Mouse (Mus musculus): ENCODE data around the gene B4galt7. TPM values are rescaled to one million over a fixed set of nuclear protein-coding genes. Genes with fewer than 3 reads are reported as not detected.
A peak's percentile ranks its signal among the peaks of the same experiment; 100 is the strongest.
"Not testable (repeated sequence)": the region's sequence is repeated elsewhere in the genome, so short reads cannot be mapped to it uniquely, and the experiment has no call there.

Gene B4galt7
- 10 to 100 TPM; 21.5 to 28.7 (median 24.8) TPM for total RNA-seq (2022)

DNA sequence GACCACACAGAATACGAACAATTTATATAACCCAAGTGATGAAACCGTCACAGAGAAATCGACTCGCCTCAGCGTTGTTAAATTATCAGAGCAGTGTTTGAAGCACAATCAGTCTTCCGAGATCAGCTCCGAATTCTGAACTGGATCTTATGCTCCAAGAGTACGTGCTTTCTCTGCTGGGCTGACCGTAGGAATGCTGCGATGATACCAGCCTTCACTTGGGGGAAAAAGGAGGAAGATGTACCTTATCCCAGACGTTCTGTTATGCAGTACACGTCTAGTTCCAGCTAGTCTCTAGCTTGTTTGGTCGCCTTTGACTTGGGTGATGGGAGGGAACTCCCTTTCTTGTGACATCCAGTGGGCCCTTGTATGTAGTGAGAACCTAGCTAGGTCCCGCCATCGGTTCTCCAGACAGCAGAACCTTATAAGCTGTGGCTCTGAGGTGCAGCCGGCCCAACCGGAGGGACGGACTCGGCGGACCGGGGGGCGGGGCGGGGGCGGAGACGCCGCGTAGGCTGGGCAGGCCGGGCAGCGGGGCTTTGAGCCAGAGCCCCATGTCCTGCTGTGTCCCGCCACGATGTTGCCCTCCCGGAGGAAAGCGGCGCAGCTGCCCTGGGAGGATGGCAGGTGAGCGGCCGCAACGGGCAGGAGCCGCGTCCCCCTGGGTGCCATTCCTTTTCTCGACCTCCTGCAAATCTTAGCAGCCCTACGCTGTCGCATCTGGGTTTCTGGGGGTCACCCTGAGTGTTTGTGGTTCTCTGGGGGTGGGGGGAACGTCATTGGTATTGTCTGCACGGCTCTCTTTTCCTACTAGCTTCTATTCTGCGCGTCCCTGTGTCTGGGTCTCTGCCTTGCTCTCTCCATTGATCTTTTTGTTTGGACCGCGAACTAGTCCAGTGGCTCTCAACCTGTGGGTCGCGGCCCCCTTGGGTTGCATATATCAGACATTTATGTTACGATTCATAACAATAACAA, at the start of gene B4galt7:
Gene B4galt7, plus strand, starts transcription at position 331 of the 975 bp plus-strand sequence.
- peak; percentile 67 to 81 for DNase-seq (ENCODE audit: low spot score in 2 of 2)

DNA sequence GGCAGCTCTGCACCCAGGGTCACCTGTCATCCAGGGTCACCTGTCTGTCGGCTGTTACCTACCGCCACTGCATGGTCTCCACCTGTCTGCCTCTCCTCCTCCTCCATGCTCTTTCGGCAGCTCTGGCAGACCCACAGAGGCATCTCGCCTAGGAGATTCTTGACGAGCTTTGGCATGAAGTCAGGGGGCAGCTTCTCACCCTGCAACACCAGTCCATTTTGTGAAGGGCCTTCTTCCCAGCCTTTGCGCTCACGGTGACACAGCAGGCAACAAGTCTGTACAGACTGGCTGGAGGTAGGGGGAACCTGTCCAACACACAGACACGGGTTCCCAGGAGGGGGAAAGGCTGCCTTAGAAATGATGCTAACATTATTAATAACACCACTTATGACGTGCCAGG, 43.8 kb upstream of the B4galt7 start:
- no peak for DNase-seq (ENCODE audit: low spot score in 2 of 2)

GRCm38 (mm10) chr13:55557499-55557898, 42.2 kb upstream of the B4galt7 start:
- DNase-seq (ENCODE audit: low spot score in 2 of 2) = no peak

GRCm38 (mm10) chr13:55563266-55563879, 36.3 kb upstream of the B4galt7 start:
- DNase-seq (ENCODE audit: low spot score in 2 of 2) = no peak

DNA sequence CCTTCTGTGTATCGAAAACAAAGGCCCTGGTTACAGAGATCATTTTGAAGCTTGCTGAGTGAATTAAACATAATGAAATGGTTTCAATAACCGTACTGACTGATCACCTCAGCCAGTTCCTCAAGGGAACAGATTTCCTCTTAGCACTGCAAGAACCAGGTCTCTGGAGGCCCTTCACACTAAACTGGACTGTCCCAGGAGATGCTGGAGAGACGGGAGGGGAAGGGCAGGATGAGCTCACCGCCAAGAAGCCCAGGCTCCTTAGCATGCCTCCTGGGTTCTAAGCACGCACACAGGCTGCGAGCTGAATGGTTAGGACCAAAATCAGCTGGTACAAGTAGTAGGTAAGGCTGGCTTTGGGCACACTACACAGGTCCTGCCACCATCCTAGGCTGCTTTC, 32.7 kb upstream of the B4galt7 start:
- no peak for DNase-seq (ENCODE audit: low spot score in 2 of 2)

DNA sequence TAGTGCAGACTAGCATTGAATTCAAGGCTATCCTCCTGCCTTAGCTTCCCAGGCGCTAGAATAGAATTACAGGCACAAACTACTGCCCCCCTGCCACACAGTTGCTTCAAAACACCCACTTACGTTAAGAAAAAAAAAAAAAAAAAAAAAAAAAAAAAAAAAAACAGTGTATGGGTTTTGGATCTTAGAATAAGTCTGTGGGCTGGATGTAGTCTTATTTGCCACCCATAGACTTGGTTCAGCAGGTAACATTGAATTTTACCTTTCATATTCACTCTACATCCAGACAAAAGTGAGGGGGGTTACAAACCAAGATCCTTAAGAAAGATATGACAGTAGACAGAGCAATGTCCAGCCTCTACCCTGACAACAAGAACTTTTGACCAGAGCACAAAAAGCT, 31.7 kb upstream of the B4galt7 start:
- no peak for DNase-seq (ENCODE audit: low spot score in 2 of 2)

DNA sequence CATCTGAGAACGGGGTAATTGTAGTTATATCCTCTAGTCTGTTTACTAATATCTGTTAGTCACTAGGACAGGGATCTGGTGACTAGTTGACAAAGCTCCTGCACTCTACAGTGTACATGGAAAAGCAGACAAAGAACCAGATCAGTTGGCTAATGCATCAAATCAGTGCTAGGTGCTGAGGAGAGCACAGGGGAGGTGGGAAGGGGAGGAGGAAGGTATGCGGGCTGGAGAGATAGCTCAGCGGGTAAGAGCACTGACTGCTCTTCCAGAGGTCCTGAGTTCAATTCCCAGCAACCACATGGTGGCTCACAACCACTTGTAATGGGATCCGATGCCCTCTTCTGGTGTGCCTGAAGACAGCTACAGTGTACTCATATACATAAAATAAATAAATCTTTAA, 31.2 kb upstream of the B4galt7 start:
- not testable (repeated sequence) for DNase-seq (ENCODE audit: low spot score in 2 of 2)

DNA sequence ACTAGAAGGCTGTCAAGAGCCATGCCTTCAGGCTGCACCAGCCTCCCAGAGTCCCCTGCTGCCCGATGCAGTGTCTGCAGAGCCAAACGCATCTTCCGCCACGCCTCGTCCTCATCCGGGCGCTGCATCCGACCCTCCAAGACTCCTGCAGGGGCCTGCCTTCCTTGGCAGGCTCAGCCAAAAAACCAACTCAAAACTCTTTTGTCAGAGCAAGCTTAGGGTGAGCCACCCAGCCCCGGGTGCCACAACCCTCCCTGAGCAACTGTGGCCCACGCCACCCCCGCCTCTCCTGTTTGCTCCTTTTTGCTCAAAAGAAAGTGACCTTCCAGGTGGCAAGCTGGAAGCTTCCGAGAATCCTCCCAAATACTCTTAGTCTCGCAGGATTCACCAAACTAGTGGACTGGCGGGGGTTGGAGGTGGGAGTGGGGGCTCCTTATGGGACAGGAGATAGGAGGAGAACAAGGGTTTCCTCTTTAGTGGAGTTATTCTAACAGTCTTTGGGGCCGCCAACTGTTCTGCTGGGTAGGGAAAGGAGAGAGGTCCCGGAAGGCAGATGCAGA, 29.9 kb upstream of the B4galt7 start:
- no peak for DNase-seq (ENCODE audit: low spot score in 2 of 2)

GRCm38 (mm10) chr13:55570286-55570973, 29.3 kb upstream of the B4galt7 start:
- DNase-seq (ENCODE audit: low spot score in 2 of 2) = peak; percentile 30

GRCm38 (mm10) chr13:55571027-55571751, 28.5 kb upstream of the B4galt7 start, which contains the start of gene Fam193b:
Fam193b (minus strand) TSS chr13:55571120.
- peak; percentile 87 to 94 for DNase-seq (ENCODE audit: low spot score in 2 of 2)

- DNase-seq (ENCODE audit: low spot score in 2 of 2) = no peak
These were observed 27.7 kb upstream of the B4galt7 start for GRCm38 (mm10) chr13:55571977-55572376.

DNA sequence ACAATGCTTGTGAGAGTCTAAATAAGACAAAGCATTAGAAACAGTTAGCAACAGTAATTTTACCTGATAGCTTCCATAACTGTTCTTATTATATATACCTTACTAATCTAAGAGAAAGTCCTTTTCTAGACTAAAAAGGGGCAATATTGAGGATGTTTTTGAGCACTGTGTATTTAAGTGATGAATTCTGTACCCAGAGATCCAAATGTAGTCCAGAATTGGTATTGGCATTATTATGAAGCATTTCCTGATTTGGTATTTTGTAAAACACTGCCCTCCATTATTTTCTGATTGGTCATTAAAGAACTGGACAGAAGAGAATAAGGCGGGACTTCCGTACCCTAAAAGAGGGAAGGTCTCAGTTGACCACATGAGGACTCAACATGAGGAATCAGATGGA, 26.3 kb upstream of the B4galt7 start, which contains the start of gene Tmed9:
Gene Tmed9, plus strand, starts transcription at position 301 of the 400 bp plus-strand sequence.
- no peak for DNase-seq (ENCODE audit: low spot score in 2 of 2)

DNA sequence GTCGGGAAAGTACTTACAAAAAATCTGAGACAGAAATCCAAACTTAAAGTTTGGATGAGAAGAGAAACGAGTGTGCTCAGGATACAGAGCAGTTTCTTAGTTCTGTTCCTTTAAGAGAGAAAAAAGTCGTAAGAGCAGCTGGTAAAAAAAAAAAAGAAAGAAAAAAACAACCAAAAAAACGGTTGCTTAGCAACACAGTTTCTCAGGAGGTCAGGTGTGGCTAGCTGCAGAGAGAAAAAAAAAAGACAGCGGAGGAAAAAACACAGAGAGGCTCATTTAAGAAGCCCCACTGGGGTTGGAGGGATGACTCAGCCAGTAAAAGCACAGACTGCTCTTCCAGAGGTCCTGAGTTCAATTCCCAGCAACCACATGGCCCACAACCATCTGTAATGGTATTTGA, 25.4 kb upstream of the B4galt7 start:
- no peak for DNase-seq (ENCODE audit: low spot score in 2 of 2)

DNA sequence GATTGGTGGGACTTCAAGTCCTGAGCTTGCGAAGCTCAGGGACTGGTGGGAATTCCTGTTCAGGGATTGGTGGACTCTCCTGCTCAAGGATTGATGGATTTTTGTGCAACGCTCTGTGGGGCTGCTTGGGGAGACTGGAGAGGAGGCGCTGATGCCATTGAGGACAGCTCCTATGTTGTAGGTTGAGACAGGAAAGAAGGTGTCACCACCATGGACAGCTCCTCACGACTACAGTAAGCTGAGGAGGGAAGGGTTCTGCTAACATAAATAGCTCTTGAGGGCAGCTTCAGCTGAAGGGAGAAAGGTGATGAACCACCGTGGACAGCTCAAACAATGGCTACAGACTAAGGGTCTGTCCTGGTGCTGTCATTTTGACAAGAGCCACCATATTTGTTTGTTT, 23.8 kb upstream of the B4galt7 start:
- no peak for DNase-seq (ENCODE audit: low spot score in 2 of 2)

GRCm38 (mm10) chr13:55576872-55577271, 22.8 kb upstream of the B4galt7 start:
- not testable (repeated sequence) for DNase-seq (ENCODE audit: low spot score in 2 of 2)

GRCm38 (mm10) chr13:55578086-55578485, 21.6 kb upstream of the B4galt7 start:
- no peak for DNase-seq (ENCODE audit: low spot score in 2 of 2)

GRCm38 (mm10) chr13:55591961-55592490, 7.7 kb upstream of the B4galt7 start:
- DNase-seq (ENCODE audit: low spot score in 2 of 2) = no peak

DNA sequence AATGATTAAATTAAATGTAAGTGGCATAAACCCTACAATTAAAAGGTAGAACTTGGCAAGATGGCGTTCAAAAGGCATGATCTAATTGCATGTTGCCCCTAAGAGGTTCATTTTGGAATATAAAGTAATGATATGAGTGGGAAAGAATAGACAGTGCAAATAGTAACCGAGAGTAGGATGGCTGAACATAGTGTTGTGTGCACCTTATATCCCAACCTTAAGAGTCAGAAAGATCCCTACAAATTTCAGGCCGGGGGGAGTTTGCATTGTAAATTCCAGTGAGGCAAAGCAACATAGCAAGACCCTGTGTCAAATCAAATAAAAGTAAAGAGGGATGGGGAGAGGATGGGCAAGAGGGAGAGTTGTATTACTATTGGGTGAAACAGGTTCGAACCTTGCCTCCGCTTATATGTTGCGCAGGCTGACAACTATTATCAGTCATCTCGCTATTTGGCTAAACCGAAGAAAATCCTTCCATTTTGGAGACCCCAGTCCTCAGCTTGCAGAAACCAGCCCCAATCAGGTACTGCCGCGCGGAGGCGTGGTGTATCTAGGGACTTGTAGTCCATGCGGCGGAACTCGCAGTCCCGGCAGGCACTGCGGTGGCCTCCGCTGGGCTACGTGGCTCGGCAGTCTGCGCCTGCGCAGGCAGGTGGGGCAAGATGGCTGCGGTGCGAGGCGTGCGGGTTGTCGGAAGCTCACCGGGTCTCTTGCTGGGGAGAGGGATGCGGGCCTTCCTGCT, 7.0 kb upstream of the B4galt7 start:
- DNase-seq (ENCODE audit: low spot score in 2 of 2) = peak; percentile 95 to 97

DNA sequence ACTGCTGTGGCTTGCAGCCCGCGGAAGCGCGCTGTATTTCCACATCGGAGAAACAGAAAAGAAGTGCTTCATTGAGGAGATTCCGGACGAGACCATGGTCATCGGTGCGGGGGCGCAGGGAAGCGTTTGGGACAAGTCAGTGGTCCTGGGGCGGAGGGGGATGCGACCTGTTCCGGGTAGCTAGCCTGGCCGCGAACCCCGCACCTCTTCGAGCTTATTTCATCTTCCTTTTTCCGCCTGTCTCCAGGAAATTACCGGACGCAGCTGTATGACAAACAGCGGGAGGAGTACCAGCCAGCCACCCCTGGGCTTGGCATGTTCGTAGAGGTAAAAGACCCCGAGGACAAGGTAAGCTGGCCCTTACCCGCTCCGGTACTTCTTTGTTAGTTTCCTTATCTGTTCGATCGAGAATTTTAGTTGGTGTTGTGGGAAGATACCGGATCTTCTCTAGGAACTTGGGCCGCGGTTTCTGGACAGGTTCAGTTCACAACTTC, 6.4 kb upstream of the B4galt7 start:
- no peak for DNase-seq (ENCODE audit: low spot score in 2 of 2)

- peak; percentile 68 to 73 for DNase-seq (ENCODE audit: low spot score in 2 of 2)
These were observed 4.3 kb upstream of the B4galt7 start for GRCm38 (mm10) chr13:55595375-55595774.

Measured in layer of hippocampus, adult 8-10 months (tissue).